Mouse (Mus musculus) adrenal gland, adult (tissue): ENCODE data around the gene Klk10.
A peak's percentile ranks its signal among the peaks of the same experiment; 100 is the strongest.

Source experiments
- DNase-seq, 2 experiments: peaks; one replicate each; pipeline ENCODE4 v3.0.0; 2022 to 2023; ENCODE audit warnings: low spot score in 1 of 2; ENCODE audit not compliant: inconsistent age in 2 of 2

Klk10 gene

GRCm38 (mm10) chr7:43780746-43781145 lies at the start of gene Klk10:
Gene Klk10 (plus strand): TSS chr7:43781035.
- no peak for DNase-seq

DNA sequence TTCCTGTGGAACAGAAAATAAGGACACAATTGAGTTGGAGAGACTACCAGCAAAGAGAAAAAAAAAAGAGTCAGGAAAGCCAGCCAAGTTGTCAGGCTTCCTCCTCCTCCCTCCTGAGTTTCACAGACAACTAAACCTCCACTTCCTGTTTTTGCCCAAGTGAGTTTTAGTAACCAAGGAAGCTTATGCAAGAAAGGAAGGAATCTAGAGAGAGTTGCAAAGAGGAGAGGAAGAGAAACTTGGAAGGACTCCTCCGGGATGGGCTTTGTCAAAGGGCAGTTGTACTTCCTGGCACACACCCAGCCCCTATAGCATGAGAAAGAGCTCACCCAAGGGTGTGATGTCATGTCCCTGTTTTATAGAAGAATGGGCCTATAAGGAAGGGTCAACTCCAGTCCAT lies 33.0 kb upstream of the Klk10 start:
- DNase-seq: peak in 1 of 2 experiments; percentile 42

- DNase-seq: no peak
Observed at GRCm38 (mm10) chr7:43752806-43753205, 28.0 kb upstream of the Klk10 start.

- DNase-seq: no peak
Observed at GRCm38 (mm10) chr7:43766484-43766883, 14.4 kb upstream of the Klk10 start.

DNA sequence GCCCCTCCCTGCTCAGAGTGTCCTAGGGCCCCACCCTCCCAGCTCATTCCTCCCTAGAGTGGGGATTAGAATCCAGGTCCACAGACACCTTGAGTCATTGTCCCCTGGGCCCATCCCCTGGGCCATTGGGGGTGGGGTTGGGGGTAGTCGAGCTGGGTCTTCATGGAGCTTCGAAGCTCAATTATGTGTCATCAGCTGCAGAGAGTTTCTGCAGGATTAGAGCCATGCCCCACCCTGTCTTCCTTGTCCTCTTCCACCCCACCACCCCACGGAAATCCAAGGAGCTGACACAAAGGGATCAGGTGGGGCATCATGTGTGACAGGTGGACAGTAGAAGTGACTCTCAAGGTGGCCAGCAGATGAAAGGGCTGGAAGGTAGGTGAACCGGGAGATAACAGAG lies 12.2 kb upstream of the Klk10 start, which contains the start of gene Klk12:
Klk12 (plus strand) TSS at position 301 of the 400 bp plus-strand sequence.
- no peak for DNase-seq

DNA sequence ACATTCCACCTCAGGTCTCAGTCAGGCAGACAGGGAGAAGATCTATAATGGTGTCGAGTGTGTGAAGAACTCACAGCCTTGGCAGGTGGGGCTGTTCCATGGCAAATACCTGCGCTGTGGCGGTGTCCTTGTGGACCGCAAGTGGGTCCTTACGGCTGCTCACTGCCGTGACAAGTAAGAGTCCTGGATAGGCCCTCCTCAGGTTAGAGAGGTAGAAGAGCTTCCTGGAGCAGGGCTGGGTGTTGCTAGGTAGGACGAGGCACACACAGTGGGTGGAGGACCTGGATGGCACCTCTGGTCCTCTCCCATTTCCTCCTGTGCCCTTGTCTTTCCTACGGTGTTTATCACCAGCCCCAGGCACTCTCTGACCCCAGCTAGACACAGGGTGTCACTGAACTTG lies 11.2 kb upstream of the Klk10 start:
- DNase-seq: no peak

- no peak for DNase-seq
Observed at GRCm38 (mm10) chr7:43770701-43771100, 10.1 kb upstream of the Klk10 start.

GRCm38 (mm10) chr7:43771916-43772315 lies 8.9 kb upstream of the Klk10 start:
- no peak for DNase-seq

DNA sequence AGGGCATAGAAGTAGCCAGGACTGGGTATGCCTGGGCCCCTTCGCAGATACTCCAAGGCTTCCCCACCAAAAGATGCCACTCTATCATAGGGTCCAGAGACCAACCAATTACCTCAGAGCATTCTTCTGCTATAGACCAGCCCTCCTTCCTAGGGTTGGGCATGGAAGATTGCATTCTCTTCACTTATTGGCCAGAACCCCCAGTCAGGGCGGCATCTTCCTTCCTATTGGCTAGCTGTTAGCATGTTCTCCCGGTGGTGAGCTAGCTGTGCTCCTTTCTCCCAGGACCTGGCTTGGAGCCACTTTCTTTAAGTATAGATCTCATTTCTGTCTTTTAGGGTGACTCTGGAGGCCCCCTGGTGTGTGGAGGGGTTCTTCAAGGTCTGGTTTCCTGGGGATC lies 7.9 kb upstream of the Klk10 start:
- no peak for DNase-seq

GRCm38 (mm10) chr7:43774364-43774763 lies 6.5 kb upstream of the Klk10 start, which contains the start of gene Klk11:
Gene Klk11 (plus strand): TSS chr7:43774604.
- no peak for DNase-seq

- DNase-seq: no peak
Observed at GRCm38 (mm10) chr7:43774802-43775201, 6.0 kb upstream of the Klk10 start.

DNA sequence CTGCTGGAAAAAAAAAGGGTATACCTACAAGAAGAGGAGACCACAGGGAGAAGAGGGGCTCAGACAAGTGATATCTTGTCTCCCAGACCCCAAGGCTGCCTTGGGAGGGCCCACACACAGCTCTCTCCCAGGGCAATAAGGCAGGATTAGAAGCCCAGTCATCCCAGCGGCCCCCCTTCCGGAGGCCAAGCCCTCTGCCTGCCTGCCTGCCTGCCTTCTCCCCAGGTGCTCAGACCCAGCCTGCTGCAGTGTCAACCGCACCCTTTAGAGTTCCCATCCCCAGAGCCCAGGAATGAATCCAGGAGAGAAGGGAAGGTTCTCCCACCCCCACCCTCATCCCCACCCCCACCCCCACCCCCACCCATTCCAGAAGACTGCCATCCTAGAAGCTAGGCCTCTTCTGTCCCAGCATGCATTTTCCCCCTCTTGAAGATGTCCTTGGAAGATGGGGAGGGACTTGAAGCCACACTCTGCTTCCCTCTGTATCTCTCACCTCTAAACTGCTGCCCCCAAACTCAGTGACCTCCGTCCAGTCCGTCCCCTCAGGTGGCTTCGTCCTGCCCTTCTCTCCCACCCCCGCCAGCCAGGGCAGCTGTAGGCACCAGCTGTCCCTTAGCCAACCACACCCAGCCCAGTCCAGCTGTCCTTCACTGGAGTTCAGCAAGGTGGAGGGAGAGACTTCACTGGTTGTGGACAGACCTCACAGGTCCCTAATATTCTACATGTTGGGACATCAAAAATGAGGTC lies 5.4 kb upstream of the Klk10 start:
- no peak for DNase-seq

DNA sequence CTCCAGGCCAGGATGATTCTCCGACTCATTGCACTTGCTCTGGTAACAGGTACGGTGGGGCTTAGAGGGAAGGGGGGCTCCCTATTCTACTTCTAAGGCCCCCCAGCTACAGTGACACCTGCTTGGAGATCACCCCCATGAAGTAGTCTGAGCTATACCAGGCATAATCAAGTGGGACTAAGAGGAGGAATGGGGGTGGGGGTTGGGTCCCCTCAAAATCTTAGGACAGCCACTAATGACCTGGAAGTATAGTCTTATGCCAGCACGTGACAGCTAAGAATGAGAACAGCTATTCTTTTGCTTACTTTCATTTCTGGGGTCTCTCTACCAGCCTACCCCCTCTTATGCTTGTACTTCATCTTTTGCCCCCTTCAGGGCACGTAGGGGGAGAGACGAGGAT lies 4.3 kb upstream of the Klk10 start:
- no peak for DNase-seq

DNA sequence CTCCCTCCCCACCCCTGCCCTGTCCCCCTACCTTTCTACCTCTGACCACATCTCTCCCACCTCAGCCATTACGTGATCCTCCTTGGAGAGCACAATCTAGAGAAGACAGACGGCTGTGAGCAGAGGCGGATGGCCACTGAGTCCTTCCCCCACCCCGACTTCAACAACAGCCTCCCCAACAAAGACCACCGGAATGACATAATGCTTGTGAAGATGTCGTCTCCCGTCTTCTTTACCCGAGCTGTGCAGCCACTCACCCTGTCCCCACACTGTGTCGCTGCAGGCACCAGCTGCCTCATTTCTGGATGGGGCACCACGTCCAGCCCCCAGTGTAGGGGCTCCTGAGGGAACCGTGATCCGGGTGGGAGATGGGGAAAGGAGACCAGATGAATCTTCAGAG lies 3.4 kb upstream of the Klk10 start:
- no peak for DNase-seq

DNA sequence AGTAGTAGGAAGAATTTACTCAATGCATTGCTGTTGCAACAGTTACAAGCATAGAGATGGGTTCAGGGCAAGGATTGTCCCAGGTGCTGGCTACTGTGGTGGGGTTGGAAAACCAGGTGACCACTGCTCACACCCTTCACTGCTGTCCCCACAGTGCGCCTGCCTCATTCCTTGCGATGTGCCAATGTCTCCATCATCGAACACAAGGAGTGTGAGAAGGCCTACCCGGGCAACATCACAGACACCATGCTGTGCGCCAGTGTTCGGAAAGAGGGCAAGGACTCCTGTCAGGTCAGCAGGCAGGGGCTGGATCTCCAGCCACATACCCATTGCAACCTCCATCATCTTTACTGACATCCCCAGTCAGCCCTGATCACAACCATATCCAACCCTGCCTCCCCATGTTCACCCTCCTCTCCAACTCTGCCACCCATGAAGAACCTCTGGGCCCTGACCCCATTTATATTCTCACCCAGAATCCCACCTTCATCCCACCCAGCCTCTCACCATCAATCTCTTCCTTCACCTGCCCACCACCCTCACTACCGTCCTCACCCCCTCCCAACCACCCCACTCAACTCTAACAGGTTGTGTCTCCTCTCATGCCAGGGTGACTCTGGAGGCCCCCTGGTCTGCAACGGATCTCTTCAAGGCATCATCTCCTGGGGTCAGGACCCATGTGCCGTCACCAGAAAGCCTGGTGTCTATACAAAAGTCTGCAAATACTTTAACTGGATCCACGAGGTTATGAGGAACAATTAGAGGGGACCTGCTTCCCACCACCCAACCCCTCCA lies 2.5 kb upstream of the Klk10 start:
- no peak for DNase-seq

DNA sequence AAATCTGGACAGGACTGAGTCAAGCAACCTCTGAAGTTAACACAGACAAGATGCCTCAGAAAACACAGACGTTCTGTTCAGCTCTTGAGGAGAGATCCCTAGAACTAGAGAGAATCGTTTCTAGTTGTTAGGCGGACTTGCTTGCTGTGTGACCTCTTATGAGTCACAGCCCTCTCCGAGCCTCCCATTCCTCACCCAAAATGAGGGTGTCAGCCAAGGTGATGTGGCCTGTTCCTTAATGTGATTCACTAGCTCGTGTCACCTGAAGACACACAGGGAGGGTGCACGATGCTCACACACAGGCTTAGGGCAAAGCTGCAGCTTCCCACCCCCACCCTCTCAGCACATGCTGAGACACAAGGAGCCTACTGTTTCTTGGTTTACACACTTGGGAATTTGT lies 594 bp upstream of the Klk10 start:
- DNase-seq: no peak

- no peak for DNase-seq
Observed at GRCm38 (mm10) chr7:43781541-43781940, 706 bp downstream of the Klk10 start.

- DNase-seq: peak; percentile 57 to 91
Observed at GRCm38 (mm10) chr7:43782275-43783265, 1.7 kb downstream of the Klk10 start.

GRCm38 (mm10) chr7:43785286-43785685 lies 4.5 kb downstream of the Klk10 start:
- peak; percentile 39 to 75 for DNase-seq

DNA sequence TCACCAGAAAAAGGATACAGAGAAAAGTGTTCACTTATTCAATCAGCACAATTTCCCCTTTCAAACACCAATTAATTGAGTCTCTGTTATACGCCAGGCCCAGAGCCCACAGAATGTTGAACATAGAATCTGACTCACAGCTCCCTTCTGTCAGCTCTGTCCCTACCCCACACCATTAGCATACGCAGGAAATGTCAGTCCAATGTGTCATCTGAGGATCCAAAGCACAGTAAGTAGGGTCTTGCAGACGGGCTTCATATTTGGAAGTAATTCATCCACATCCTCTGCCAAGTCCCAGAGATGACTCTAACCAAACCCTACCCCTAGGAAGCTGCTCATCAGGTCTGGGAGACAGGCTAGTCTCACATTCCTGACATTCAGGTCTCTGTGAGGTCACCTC lies 7.3 kb downstream of the Klk10 start:
- no peak for DNase-seq

- DNase-seq: no peak
Observed at GRCm38 (mm10) chr7:43789295-43789694, 8.5 kb downstream of the Klk10 start.
